Mouse (Mus musculus): Measurements from ENCODE around the gene Gm10961. TPM values are rescaled to one million over a fixed set of nuclear protein-coding genes. Genes with fewer than 3 reads are reported as not detected.

Gene Gm10961
- total RNA-seq, 2 experiments from 2014 or later = not detected

GRCm38 (mm10) chr3:107656888-107657287 is 25.8 kb downstream of the Gm10961 start:
- DNase-seq (ENCODE audit: low spot score) = no peak

- no peak for DNase-seq (ENCODE audit: low spot score)
Observed at GRCm38 (mm10) chr3:107659000-107659399, 27.9 kb downstream of the Gm10961 start.

- no peak for DNase-seq (ENCODE audit: low spot score)
Observed at GRCm38 (mm10) chr3:107664641-107665040, 33.5 kb downstream of the Gm10961 start.

GRCm38 (mm10) chr3:107667426-107667825 is 36.3 kb downstream of the Gm10961 start:
- no peak for DNase-seq (ENCODE audit: low spot score)

- no peak for DNase-seq (ENCODE audit: low spot score)
Observed at GRCm38 (mm10) chr3:107668786-107669185, 37.7 kb downstream of the Gm10961 start.

- DNase-seq (ENCODE audit: low spot score) = no peak
Observed at GRCm38 (mm10) chr3:107670500-107670899, 39.4 kb downstream of the Gm10961 start.

- DNase-seq (ENCODE audit: low spot score) = no peak
Observed at GRCm38 (mm10) chr3:107671509-107671908, 40.4 kb downstream of the Gm10961 start.

- no peak for DNase-seq (ENCODE audit: low spot score)
Observed at GRCm38 (mm10) chr3:107680790-107681576, 49.9 kb downstream of the Gm10961 start.

Other genes with a start within 250 kb of the Gm10961 start
- gene Kcnc4, start 171.8 kb upstream of the Gm10961 start, total RNA-seq (2021) = 10 to 100 TPM; 53.1 to 95.8 TPM
- 1 to 10 TPM; 1.0 to 2.3 TPM for gene Slc6a17, start 113.3 kb upstream of the Gm10961 start, total RNA-seq (2021)
- not detected for gene Ubl4b, start 76.2 kb upstream of the Gm10961 start, total RNA-seq (2021)
- not detected for gene Alx3, start 36.3 kb upstream of the Gm10961 start, total RNA-seq (2021)
- gene Strip1, start 372 bp downstream of the Gm10961 start, total RNA-seq (2021) = 10 to 100 TPM; 15.1 to 17.9 TPM
- gene Ahcyl1, start 65.2 kb downstream of the Gm10961 start, total RNA-seq (2021) = 10 to 100 TPM; 25.0 to 30.9 TPM
- gene Csf1, start 129.1 kb downstream of the Gm10961 start, total RNA-seq (2021) = 1 to 10 TPM; 6.6 to 8.4 TPM
- gene Eps8l3, start 245.9 kb downstream of the Gm10961 start, total RNA-seq (2021) = not detected

Measured in gastrocnemius, adult 18-20 months (tissue).